Mouse (Mus musculus) pancreas, adult 10 weeks (tissue): ENCODE results near the gene Klrc1. TPM values are rescaled to one million over a fixed set of nuclear protein-coding genes. Genes with fewer than 3 reads are reported as not detected.

ENCODE experiments used
- polyA plus RNA-seq: library from polyadenylated mRNA; stranded (reverse); fragments of 350-450 nt; fragmentation: Illumina TruSeq; extraction: RNeasy Lipid Tissue Mini Kit (QIAGEN cat#74804); gene quantifications from one replicate; pipeline ENCODE4 v1.2.3, GENCODE M21; 2015; ENCODE audit warnings: low read depth, low replicate concordance; ENCODE audit not compliant: insufficient read depth

Klrc1 gene
- polyA plus RNA-seq, result not detected

GRCm38 (mm10) chr6:129678873-129679272 is at the start of gene Klrc1:
Gene Klrc1, minus strand, starts transcription at chr6:129678973.

GRCm38 (mm10) chr6:129717032-129717431 is 38.3 kb upstream of the Klrc1 start, which contains the start of gene Klri1:
Gene Klri1, minus strand, starts transcription at chr6:129717132.

DNA sequence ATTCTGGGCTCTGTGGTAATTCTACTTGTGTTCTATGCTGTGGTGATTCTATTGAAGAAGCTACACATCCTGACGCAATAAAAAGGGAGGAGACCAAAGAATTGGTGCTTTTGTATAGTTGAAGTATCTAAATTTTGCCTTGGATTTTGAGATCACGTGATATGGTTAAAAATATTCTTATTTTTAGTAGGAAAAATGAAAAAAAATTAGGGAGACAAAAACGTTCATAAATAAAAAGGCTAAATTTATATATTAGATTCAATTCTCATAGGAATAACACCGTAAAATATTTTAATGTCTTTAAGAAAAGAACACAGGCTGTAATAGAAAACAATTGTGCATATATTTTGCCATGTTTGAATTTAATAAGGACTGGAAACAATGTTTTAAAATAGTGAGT is 18.2 kb downstream of the Klrc1 start, which contains the start of gene Klrc2:
Klrc2 (minus strand) TSS at position 101 of the 400 bp plus-strand sequence.

GRCm38 (mm10) chr6:129643237-129643636 is 35.5 kb downstream of the Klrc1 start, which contains the start of gene Klrc3:
Gene Klrc3, minus strand, starts transcription at chr6:129643337.

DNA sequence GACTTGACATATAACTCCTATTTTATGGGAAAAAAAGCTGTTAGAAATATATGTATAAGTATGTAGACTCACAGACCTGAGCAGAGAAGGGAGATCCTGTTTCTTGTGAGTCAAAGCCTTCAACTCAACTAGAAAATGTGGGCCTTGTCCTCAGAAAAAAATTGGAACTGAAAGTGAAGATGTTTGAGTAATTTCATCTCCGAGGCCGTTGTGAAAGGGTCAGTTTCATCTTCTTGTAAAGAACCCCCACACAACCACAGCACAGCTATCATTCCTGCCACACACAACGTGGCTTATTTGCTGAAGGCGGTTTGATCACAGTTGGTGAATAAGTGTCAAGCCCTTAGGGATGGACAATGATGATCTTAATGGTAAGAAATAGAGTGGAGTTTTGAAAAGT is 55.0 kb downstream of the Klrc1 start, which contains the start of gene Klrk1:
Klrk1 (minus strand) TSS at position 130 of the 400 bp plus-strand sequence.

Other genes starting within 250 kb of the Klrc1 start
- 2.3 TPM for gene Clec1a, start 227.0 kb downstream of the Klrc1 start, polyA plus RNA-seq
- gene Olr1, start 171.8 kb downstream of the Klrc1 start, polyA plus RNA-seq, result not detected
- not detected for gene Tmem52b, start 166.4 kb downstream of the Klrc1 start, polyA plus RNA-seq
- 44.3 TPM for gene Gabarapl1, start 145.8 kb downstream of the Klrc1 start, polyA plus RNA-seq
- gene Klre1, start 101.1 kb downstream of the Klrc1 start, polyA plus RNA-seq, result not detected
- gene Klrd1, start 87.2 kb downstream of the Klrc1 start, polyA plus RNA-seq, result not detected
- gene Klrk1, start 55.1 kb downstream of the Klrc1 start, polyA plus RNA-seq, result not detected
- gene Klrc3, start 35.6 kb downstream of the Klrc1 start, polyA plus RNA-seq, result not detected
- gene Klrc2, start 18.3 kb downstream of the Klrc1 start, polyA plus RNA-seq, result not detected
- gene Klri1, start 38.2 kb upstream of the Klrc1 start, polyA plus RNA-seq, result not detected
- not detected for gene Klri2, start 61.5 kb upstream of the Klrc1 start, polyA plus RNA-seq
- gene Gm156, start 105.3 kb upstream of the Klrc1 start, polyA plus RNA-seq, result not detected
- not detected for gene Gm17631, start 183.7 kb upstream of the Klrc1 start, polyA plus RNA-seq
- not detected for gene Klra17, start 197.7 kb upstream of the Klrc1 start, polyA plus RNA-seq
- gene Klra5, start 238.7 kb upstream of the Klrc1 start, polyA plus RNA-seq, result not detected